Mouse (Mus musculus): Measurements from ENCODE around the gene Gp9.

DNA sequence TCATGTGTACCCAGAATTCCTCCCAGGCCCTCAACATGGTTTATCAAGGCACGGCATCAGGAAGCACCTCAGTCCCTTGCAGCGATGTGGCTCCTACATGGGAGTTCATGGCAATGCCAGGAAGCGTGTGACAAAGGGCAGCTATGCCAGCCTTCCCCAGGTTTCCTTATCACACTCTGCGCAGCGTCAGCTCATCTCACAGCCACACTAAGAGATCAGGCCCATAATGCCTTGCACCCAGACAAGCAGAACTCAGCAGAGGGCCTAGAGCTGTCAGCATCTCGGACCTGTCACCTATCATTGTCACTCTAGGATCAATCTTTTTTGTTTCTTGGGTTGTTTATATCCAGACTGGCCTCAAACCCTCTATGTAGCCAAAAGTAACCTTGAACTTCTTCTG is 21.7 kb downstream of the Gp9 start:
- TF ChIP-seq CTCF (IDR thresholded peaks at IDR 0.05; ENCODE audit: extremely low read depth, insufficient read depth, low read length) (no peak), POLR2A (IDR thresholded peaks at IDR 0.05; ENCODE audit: extremely low read depth, insufficient read depth, low read length) (no peak)
